Mouse (Mus musculus) lung, postnatal 10 days (tissue): ENCODE measurements around the gene Commd1.

ENCODE experiments used
- DNase-seq: peaks from one replicate; pipeline ENCODE4 v3.0.0; 2021

Commd1 gene

GRCm38 (mm10) chr11:22857705-22858440 is 124.3 kb downstream of the Commd1 start:
- peak; percentile 33 for DNase-seq

- no peak for DNase-seq
These were observed 125.0 kb downstream of the Commd1 start for GRCm38 (mm10) chr11:22857106-22857704.

DNA sequence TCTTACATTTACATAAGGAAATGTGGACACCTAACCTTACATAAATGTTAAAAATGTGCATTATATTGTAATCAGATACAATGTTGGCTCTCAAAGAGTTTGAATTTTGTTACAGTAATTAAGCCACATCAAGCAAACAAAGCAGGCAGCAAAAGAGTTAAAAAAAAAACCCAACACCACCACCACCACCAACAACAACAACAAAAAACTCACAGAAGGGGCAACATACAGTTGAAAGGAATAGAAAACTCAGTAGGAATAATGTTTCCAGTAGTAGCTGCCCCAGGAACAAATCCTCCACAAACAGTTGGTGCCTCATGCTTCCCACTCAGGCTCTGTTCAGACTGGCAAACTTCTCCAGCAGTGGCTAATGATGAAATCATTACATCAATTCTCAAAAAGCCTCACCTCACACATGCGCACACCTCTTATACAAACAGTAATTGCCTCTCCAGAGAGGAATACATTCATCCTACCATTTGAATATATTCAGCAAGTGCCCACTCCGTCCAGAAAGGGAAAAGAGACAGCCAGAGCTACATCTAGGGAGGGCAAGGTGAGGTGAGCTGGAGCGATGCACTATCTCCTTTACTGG is 125.7 kb downstream of the Commd1 start:
- no peak for DNase-seq

DNA sequence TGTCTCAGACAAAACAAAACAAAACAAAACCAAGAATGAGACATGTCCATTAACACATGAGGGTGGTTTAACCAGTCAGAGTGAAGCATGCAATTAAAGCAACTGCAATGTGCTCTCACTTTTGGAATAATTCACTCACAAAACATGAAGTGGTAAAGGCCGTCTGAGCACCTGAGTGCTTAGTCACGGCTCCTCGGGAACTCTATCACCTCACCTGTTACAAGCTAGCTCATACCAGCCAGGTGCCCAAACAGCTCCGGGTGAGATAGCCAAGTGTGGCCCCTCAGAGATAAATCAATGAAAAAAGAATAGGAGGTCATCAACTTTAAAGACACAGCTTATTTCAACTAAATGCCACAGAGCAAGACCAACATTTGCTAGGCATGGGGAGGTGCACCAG is 127.6 kb downstream of the Commd1 start:
- DNase-seq, result no peak

- DNase-seq, result no peak
These were observed 128.6 kb downstream of the Commd1 start for GRCm38 (mm10) chr11:22853477-22854157.

DNA sequence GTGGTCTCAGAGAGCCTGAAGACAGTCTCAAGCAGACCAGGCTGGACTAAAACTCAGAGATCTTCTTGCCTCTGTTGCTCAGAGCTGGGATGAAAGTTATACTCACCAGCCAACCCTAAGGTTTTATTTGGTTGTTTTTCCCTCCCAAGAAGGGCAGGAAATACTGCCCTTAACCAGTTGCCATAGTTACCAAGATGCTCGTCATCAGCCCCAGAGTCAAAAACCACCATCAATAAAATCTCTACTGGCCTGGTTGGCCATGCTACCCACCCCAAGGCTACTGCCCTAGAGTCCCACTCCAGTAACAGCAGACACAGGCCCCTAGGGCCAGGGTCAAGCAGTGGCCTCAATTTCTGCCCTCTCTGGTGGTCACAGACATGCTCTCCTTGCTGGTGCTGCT is 129.7 kb downstream of the Commd1 start:
- DNase-seq, result no peak

DNA sequence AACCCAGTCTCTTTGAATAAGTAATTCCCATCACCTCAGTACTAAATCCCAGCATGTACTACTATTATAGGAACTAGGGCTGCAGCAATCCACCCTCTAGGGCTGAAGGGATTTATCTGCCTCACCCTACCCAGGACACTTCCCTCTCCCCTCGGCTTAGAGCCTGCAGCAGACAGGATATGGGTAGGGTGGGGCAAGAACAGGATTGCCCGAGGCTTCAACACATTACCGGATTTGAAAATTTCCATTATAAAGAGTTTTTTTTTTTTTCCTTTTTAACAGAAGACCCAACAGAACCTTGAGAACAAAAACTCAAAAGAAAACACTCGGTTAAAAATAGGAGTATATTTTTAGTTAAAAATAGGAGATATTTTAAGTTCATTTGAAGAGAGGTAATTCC is 130.8 kb downstream of the Commd1 start:
- peak; percentile 40 for DNase-seq

DNA sequence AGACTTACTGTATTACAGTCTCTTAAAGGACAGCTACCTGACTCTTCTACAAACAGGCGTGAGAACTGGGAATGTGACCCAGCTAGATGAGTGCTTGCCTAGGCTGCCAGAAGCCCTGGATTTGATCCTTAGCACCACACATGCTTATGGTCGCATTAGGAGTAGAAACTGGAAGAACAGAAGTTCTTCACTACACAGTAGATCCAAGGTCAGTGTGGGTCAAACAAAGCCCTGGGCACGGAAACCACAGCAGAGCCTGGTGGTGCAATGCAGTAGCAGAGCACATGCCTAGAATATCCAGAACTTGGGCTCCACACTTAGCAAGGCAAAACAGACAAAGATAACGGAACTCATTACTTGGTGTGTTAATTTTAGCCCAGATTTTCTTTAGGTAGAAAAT is 132.1 kb downstream of the Commd1 start:
- DNase-seq, result no peak

DNA sequence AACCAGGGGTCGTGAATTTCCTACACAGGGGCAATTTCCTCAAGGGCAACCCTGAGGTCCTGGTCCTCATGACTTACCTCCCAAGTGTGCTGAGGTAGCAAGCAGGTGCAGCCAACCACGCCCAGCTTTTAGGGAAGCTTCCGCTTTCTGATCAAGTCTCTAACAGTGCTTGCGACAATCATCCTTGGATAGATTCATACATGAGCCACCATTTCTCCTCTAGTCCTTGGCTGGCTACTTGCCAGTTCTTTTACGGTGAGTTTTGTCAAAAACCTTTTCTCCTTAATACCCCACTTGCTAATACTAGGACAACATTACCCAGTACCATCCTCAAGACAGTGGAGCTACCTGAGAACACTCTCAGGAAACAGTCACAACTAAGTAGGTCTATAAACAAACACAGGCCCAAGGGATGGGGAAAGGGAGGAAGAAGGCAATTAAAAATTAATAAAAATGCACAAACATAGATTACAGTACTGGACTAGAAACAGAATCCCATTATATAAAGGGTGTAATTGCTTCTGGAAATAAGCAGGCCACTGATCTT is 133.5 kb downstream of the Commd1 start:
- no peak for DNase-seq

DNA sequence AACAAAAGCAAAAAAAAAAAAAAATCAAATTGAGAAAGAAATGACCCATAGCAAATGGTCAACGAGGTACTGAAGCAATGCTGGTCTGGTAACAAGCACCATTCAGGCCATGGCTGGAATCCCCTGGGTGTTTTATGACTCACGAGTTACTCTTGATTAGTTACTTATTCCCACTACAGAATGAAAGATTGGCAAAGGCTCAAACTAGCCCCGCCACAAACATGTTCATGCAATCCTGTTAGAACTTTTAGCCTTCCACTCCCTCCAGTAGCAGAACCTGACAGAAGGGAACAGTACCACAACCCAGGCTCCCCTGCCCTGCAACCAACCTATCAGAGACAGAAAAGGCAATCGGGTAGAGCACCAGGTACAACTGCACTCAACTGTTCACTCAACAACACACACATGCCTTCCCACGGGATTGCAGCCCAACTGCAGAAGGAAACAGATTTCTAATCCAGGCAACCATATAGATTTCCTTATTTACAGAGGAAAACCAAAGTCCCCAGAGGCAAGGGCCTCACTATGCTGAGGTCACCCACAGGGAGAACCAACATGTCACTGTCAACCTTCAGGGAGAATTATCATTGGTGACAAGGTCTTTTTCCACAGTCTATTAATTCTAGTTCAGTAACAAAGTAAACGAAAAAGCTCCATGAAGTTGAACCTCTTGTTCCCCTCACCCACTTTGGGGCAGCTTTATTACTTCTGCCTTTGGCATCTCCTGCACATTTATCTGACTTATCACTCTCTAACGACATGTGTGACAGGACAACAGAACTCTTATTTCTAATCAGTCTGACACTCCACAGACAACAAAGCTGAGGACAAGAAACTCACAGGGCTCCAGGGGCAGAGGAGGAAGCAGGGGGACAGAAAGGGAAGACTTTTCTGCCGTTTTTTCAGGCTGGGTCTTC is 134.2 kb downstream of the Commd1 start:
- DNase-seq, result peak; percentile 55

DNA sequence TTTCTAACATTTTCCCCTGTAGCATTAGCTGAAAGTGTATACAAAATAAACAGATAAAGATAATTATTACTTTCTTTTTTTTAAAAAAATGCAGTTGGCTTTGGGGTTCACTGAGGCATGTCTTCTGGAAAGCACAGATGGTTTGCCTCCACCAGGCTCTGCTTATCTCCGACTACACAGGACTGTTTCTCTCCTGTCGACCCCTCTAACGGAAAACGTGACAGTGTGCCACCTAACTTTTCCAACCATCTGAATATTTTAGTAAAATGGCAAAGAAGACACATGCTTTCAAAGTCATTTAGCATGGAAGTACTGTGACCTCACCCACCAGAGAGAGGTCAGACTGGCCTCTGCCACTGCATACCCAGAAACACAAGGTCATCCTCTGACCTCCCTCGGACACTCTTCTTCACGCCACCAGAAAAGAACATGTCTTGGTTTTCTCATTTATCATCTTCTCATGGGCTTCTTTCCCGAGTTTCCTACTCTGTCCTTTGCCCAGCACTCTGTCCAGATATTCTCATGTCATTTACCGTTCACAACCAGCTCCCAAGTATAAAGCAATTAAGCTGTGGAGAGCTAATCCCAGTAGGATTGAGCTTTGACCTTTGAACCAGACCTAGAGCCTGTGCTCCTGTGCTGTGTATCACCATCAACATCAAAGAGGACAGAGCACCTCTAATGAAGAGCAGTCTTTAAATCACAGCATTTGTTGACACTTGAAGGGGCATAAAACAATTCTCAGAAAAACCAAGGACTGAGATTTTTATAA is 135.0 kb downstream of the Commd1 start:
- no peak for DNase-seq
